Mouse (Mus musculus) kidney, adult 8-10 months (tissue): Measurements from ENCODE around the gene Sync.

Source experiments
- DNase-seq, 2 experiments: peaks; one replicate each; pipeline ENCODE4 v3.0.0; 2022

Sync gene

DNA sequence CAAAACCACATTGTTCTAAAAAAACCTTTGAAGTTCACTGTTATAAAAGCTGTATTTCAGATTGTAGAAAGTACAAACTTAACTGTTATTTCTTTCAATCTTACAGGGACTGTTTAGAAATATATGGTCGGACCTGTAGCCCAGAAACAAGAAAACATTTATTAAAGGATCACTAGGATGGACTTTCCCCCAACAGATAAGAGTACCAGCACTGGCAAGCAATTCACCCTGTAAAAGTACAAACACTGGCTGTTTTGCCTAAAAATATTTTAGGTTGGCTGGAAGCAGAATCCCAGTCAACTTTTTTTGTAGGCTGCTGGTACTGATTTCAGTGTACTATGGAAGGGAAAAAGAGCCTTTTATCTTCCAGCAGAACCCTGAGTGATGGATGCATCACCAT is 20.5 kb downstream of the Sync start:
- no peak for DNase-seq

DNA sequence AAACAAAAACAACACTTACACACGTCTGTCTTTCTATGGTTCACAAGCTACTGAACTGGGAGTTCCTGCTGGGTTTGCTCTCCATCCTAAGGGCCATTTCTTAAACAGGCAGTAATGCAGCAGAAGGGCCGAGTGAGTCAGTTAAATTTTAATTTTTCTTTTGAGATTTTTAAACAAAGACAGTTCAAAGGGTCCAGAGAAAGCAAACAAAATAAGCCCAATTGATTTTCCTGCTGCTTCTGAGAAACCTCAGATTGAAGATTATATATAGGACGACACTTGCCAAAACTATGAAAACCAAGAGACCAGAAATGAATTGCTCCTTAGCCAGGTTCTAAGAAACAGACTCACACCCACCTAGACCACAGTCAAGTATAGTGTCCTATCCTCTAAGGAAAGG is 26.5 kb downstream of the Sync start:
- DNase-seq, result no peak

GRCm38 (mm10) chr4:129320876-129321275 is 33.5 kb downstream of the Sync start:
- DNase-seq, result peak in 1 of 2 experiments; percentile 62

- DNase-seq, result no peak
These were observed 34.6 kb downstream of the Sync start for GRCm38 (mm10) chr4:129322042-129322441.

GRCm38 (mm10) chr4:129323491-129323890 is 36.1 kb downstream of the Sync start:
- no peak for DNase-seq

DNA sequence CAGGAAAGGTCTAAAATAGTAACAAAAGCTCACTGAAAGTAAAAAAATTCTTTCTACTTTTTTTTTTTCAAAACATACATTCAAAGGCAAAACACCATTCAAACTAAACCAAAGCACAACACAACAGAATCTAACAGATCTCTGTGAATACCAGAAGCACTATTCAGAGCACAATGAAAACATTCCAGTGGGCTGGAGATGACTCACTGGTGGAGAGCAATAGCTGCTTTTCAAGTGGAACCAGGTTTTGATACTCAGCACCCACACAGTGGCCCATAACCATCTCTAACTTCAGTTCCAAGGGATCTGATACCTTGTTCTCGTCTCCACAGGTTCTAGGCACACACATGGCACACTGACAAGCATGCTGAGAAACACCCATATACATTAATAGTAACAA is 37.3 kb downstream of the Sync start:
- DNase-seq, result no peak

- DNase-seq, result peak; percentile 33 to 69
These were observed 38.8 kb downstream of the Sync start for GRCm38 (mm10) chr4:129326191-129326590.

DNA sequence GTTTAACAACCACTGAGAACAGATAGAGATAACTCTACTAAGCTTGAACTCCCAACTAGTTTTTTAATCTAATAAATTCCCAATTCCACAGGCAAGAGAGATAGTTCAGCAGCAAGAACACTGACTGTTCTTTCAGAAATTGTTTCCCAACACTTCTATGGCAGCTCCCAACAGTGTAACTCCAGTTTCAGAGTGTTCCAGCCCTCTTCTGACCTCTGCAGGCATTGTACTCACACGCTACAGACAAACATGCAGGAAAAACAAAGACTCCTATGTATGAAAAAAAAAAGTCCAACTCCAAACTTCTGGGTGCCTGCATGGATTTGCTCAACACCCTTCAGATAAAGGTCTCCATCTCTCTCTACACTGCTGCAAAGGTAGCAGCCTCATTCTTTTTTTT is 45.4 kb downstream of the Sync start:
- DNase-seq, result no peak

DNA sequence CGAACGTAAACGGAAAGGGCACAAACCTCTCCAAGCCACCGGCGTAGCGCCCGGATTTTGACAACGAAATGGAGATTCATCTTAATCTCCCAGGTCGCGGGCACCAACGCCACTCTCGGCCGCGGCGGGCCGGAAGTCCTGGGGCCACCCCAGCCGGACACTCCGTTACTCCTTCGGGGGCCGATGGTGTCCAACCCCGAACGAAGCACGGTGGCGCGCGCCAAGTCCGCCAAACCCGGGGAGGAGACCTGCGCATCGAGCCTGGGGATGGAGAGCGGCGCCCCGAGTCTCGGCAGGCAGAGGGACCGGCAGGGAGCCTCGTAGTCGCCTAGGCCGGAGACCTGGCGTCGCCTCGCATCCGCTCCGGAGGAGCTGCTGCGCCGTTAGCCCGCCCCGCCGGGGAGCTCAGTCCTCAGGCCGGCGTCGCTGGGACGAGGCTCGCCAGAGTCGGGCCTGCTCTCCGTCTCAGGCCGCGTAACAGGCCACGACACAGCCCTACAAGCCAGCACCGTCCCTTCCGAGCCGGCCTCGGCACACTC is 47.3 kb downstream of the Sync start:
- DNase-seq, result no peak

GRCm38 (mm10) chr4:129335216-129336074 is 48.0 kb downstream of the Sync start, which contains the start of the genes Rbbp4 and Zbtb8os:
TSS of gene Rbbp4 (minus strand) at chr4:129335370.
TSS of gene Zbtb8os (plus strand) at chr4:129335695.
- peak; percentile 96 to 97 for DNase-seq

GRCm38 (mm10) chr4:129336291-129336690 is 48.9 kb downstream of the Sync start:
- no peak for DNase-seq

DNA sequence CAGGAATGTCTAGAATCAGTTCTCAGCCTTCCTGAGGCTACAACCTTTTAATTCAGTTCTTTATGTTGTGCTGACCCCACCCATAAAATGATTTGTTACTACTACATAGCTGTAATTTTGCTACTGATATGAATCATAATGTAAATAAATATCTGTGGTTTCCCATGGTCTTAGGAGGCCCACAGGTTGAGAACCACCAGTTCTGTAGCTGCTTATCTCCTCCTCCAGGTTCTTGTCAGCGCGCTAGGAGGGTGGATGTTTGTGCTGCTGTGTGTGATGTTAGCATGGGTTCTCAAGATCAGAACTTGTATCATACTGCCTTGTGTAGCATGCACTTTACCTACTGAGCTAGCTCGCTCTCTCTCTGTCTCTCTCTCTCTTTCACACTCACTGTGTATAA is 52.3 kb downstream of the Sync start:
- no peak for DNase-seq

GRCm38 (mm10) chr4:129341888-129342287 is 54.5 kb downstream of the Sync start:
- no peak for DNase-seq

DNA sequence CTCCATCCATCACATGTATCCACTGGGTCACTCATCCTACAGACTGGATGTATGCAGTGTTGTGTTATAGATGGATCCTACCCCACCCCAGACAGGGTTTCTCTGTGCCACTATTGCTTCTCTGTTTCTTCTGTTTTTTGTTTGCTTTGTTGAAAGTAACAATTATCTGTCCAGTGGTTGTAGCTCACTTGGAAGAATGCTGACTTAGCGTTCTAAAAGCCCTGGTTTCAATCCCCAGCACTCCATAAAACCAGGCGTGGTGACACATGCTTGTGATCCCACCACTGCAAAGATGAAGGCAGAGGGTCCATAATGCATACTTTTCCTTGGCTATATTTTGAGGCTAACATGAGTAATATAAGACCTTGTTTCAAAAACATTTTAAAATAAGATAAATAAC is 55.3 kb downstream of the Sync start:
- DNase-seq, result no peak

GRCm38 (mm10) chr4:129346481-129347154 is 59.2 kb downstream of the Sync start:
- no peak for DNase-seq

DNA sequence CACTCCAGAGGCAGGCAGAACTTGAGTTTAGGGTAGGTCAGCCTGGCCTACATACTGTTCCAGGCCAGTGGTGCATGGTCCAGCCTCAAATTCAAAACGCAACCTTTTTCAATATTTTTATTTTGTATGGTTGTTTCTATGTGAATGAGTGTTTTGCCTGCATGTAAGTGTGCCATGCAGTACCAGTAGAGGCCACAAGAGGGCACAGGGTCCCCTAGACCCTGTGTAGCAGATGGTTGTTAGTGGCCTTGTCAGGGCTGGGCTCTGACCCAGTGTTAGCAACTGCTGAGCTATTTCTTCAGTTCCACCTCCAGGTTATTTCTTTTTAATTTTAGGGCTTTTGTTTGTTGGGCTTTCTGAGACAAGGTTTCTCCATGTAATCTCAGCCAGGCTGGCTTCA is 63.2 kb downstream of the Sync start:
- peak; percentile 41 to 78 for DNase-seq

- no peak for DNase-seq
These were observed 63.7 kb downstream of the Sync start for GRCm38 (mm10) chr4:129351111-129351510.

DNA sequence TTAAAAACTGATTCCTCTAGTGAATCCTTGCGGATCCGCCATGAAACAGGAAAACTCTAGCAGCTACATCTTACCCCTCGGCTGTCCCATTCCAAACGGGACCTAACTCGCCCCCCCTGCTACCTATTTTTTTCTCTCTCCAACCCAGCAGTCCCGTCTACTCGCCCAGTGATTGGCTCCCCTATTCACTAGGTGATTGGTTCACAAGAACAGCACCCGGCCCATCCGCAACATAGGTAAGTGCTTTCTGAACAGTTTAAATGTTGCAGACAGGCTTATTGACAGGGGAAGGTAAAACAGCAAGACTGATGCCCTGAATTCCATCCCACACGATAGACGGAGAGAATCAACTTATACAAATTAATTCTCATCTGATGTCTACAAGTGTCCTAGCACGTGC is 65.8 kb downstream of the Sync start:
- DNase-seq, result no peak

DNA sequence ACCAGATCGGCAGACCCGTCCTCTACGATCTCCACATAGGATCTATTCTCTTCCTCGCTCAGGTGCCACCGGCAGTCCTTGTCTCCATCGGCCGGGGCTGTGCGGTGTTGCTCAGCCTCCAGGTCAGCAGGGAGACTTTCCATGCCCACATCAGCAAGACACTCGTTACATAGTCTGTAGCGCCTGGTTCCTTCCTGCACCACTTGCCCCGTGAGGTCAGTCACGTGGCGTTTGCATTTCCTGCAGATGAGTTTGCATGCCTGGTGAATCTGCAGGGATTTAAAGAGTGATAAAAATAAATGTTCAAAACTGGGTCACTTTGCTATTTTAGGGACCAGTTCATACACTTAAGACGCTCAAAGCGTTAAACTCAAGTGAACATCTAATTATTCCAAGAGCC is 66.8 kb downstream of the Sync start:
- DNase-seq, result no peak

- DNase-seq, result no peak
These were observed 70.3 kb downstream of the Sync start for GRCm38 (mm10) chr4:129357613-129358163.
